Mouse (Mus musculus) fibroblast of lung, adult 2 months (primary cell): ENCODE data around the gene C87436.

Experiments
- DNase-seq: peaks from one replicate; pipeline ENCODE4 v3.0.0-alpha.2; 2011; ENCODE audit warnings: low read depth

Gene C87436

DNA sequence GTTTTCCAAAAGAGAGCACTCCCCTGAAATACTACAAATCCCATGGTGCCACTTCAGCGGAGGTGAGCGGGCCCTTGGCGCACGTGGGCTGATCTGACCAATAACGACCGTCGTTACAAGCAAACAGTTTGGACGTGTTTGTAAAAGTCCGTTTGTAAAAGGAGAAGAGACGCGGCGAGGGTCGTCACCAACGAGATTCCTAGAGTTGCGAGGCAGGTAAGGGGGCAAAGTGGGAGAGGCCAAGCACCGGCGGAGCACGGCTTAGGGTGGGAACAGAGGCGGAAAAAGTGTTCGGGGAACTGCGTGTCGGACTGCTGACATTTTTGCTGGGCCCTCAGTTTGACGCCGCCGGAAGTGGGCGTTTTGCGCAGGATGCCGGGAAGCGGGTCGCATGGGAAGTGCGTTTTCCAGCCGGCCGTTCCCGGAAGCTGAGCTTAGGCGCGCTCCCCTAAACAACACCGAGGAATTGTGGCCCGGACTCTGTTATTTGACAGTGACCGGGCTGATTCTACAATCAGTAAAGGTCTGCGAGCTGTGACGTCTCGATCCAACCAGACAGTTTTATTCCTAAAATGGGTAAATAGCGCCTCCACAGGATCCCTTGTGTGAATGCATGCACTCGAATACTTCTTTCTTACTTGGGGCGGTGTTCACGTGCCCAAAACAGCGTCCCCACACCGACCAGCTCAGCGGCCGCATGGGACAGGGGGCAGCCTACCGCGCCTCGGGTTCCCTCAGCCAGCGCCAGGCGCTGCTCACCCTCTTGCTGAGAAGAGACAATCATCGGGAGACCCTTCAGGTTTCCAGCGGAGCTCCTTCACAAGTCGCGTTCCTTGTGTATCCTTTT lies at the start of gene C87436:
C87436 (plus strand) TSS at position 103 of the 847 bp plus-strand sequence.
- DNase-seq = peak; percentile 96

- no peak for DNase-seq
Measured at GRCm38 (mm10) chr6:86388461-86388860, 49.7 kb upstream of the C87436 start.

DNA sequence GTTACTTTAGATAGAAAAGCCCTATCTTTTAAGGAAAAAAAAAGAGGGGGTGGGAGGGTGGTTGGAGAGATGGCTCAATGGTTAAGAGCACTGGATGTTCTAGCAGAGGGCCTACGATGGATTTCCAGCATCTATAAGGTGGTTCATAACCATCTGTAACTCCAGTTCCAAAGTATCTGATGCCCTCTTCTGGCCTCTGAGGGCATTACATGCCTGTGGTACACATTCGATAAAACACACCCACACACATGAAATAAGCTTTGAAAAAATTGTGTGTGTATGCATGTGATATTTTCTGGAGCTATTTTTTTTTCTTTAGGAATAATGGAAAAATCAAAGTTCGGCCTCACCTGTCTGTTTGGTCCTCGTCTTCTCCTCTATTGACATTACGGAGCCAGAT lies 46.8 kb upstream of the C87436 start:
- DNase-seq = no peak

- DNase-seq = no peak
Measured at GRCm38 (mm10) chr6:86393187-86393586, 45.0 kb upstream of the C87436 start.

GRCm38 (mm10) chr6:86394078-86394720 lies 44.0 kb upstream of the C87436 start:
- no peak for DNase-seq

GRCm38 (mm10) chr6:86395021-86395420 lies 43.2 kb upstream of the C87436 start:
- no peak for DNase-seq

- no peak for DNase-seq
Measured at GRCm38 (mm10) chr6:86395969-86396368, 42.2 kb upstream of the C87436 start.

GRCm38 (mm10) chr6:86396581-86397256 lies 41.5 kb upstream of the C87436 start, which contains the start of gene Pcyox1:
Gene Pcyox1 (minus strand): TSS chr6:86397154.
- peak; percentile 61 for DNase-seq

GRCm38 (mm10) chr6:86397257-86397980 lies 40.8 kb upstream of the C87436 start:
- DNase-seq = no peak

- no peak for DNase-seq
Measured at GRCm38 (mm10) chr6:86398986-86399385, 39.2 kb upstream of the C87436 start.

GRCm38 (mm10) chr6:86399995-86400394 lies 38.2 kb upstream of the C87436 start:
- DNase-seq = no peak

GRCm38 (mm10) chr6:86400972-86401371 lies 37.2 kb upstream of the C87436 start:
- DNase-seq = peak; percentile 74

- no peak for DNase-seq
Measured at GRCm38 (mm10) chr6:86402681-86403607, 35.2 kb upstream of the C87436 start.

GRCm38 (mm10) chr6:86403728-86404099 lies 34.5 kb upstream of the C87436 start:
- peak; percentile 71 for DNase-seq

GRCm38 (mm10) chr6:86404100-86404861 lies 33.9 kb upstream of the C87436 start, which contains the start of gene Tia1:
Gene Tia1 (plus strand): TSS chr6:86404219.
- peak; percentile 93 for DNase-seq

DNA sequence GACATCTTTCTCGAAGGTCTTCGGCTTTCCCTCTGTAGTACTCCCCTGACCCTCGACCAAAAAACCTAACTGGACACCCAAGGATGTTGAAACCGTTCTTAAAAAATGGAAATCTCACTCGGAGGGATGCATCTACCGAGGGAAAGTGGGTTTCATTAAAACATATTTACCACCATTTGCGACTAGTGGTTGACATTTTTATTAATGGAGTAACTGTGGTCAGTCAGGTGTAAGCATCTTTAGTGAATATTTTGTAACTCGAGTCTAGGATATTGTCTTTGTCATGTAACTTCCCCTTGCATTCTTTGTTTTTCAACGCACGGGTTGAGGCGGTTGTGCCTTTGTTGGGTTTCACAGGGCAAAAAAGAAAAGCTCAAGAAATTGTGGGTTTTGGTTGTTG lies 33.2 kb upstream of the C87436 start:
- DNase-seq = no peak

- DNase-seq = no peak
Measured at GRCm38 (mm10) chr6:86406306-86406705, 31.9 kb upstream of the C87436 start.

DNA sequence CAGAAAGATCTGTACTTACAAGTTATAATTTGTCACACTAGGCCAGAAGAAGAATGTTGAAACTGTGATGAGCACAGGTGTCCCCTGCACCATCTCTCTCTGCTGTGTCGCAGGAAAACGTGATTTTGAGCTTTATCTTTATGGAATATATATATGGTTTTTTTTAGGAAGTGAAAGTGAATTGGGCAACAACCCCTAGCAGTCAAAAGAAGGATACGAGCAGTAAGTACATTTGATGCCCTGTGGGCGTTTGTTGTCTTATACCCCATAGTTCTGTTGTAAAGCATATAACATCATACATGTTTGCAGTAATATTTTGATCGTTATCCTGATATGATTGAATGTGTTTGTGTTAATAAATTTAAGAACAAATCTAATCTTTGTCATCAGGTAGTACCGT lies 19.5 kb upstream of the C87436 start:
- DNase-seq = no peak

DNA sequence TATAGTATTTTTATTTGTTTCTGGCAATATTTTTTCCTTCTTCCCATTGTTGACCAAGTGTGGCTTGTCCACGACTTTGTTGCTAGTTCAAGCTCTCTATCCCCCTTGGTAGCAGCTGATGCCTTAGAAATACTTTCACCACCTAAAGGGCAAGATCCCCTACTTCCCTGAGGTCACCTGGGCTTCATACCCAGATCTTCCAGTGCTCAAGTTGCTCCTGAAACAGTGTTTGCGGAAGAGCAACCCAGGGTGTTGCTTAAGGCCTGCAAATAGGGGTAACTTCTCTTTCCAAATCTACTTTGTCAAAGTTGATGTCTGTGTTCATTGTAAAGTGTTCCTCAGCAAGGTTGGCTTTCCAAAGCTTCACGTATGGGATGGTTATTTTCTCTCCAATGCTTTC lies 18.9 kb upstream of the C87436 start:
- DNase-seq = no peak

DNA sequence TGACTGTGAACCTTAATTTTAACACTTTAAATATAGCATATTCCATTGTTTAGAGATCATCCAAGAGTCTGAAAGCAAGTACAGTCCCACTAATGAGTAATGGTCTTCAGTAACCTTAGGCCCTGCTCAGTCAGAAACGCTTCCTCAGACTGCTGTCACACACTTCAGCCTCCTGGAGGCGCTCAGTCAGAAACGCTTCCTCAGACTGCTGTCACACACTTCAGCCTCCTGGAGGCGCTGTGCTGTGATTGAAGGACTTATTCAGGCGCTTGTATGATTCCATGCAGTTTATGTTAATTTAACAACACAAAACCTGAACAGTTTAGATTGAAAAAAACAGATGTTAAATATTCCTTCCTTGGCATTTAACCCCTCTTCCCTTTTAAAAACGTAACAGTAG lies 17.7 kb upstream of the C87436 start:
- no peak for DNase-seq
